Mouse (Mus musculus): ENCODE data around the gene Usp17le.
"Not testable (repeated sequence)": the region's sequence is repeated elsewhere in the genome, so short reads cannot be mapped to it uniquely, and the experiment has no call there.

Gene Usp17le

GRCm38 (mm10) chr7:104777370-104777769 is at the start of gene Usp17le:
Usp17le (minus strand) TSS chr7:104777470.
- not testable (repeated sequence) for DNase-seq (ENCODE audit: low spot score)

GRCm38 (mm10) chr7:104810335-104810734 is 33.1 kb upstream of the Usp17le start:
- DNase-seq (ENCODE audit: low spot score), result not testable (repeated sequence)

GRCm38 (mm10) chr7:104790796-104791195 is 13.5 kb upstream of the Usp17le start:
- no peak for DNase-seq (ENCODE audit: low spot score)
